Mouse (Mus musculus) urinary bladder, postnatal 0 days (tissue): ENCODE data around the gene Tenm2. TPM values are rescaled to one million over a fixed set of nuclear protein-coding genes. Genes with fewer than 3 reads are reported as not detected.

Experiments
- polyA plus RNA-seq: library from polyadenylated mRNA; unstranded; fragments of >200 nt; fragmentation: Nextera tagmentation; extraction: Ambion mirVana; gene quantifications from 2 replicates; pipeline ENCODE4 v1.2.1, GENCODE M21; 2015

The Tenm2 gene
- 8.0 and 9.1 TPM in 2 replicates for polyA plus RNA-seq

GRCm38 (mm10) chr11:37235914-37236600, at the start of gene Tenm2:
Gene Tenm2, minus strand, starts transcription at chr11:37235964.

GRCm38 (mm10) chr11:35980411-35980917, 1255.3 kb downstream of the Tenm2 start, which contains the start of gene Wwc1:
Gene Wwc1, minus strand, starts transcription at chr11:35980527.

